Mouse (Mus musculus): ENCODE measurements around the gene Carm1.
"Not testable (repeated sequence)": the region's sequence is repeated elsewhere in the genome, so short reads cannot be mapped to it uniquely, and the experiment has no call there.

- not testable (repeated sequence) for TF ChIP-seq POLR2A (IDR thresholded peaks at IDR 0.05; ENCODE audit: control insufficient read depth, extremely low read depth, insufficient read depth, low read length, poor library complexity); CTCF (IDR thresholded peaks at IDR 0.05; ENCODE audit: borderline replicate concordance, control insufficient read depth, extremely low read depth, insufficient read depth, low read length, poor library complexity)
These were observed 4.7 kb upstream of the Carm1 start for GRCm38 (mm10) chr9:21542001-21542400.

Measured in thymus, adult 2 months (tissue).